Mouse (Mus musculus) myocyte (in vitro differentiated cells): ENCODE data around the gene Pced1a.

Experiments used
- CEBPB ChIP-seq: IDR thresholded peaks from 2 replicates; pipeline ENCODE4 v1.6.1; 2011; ENCODE audit warnings: mild to moderate bottlenecking, moderate library complexity; ENCODE audit not compliant: poor library complexity, insufficient read depth, severe bottlenecking
- E2F4 ChIP-seq: IDR thresholded peaks from one replicate; pipeline ENCODE4 v1.6.1; 2011; ENCODE audit warnings: mild to moderate bottlenecking, control low read depth, moderate library complexity; ENCODE audit not compliant: insufficient read depth
- MAX ChIP-seq: IDR thresholded peaks from one replicate; pipeline ENCODE4 v1.6.1; 2011; ENCODE audit warnings: low read depth, mild to moderate bottlenecking, control low read depth
- MYOD1 ChIP-seq, 3 experiments: IDR thresholded peaks; one replicate each; pipeline ENCODE4 v1.6.1; 2011; ENCODE audit warnings: control low read depth in 2 of 3, low read depth in 2 of 3, mild to moderate bottlenecking in 2 of 3, moderate library complexity in 1 of 3; ENCODE audit not compliant: insufficient read length in 2 of 3, control insufficient read depth in 1 of 3
- MYOG ChIP-seq, 3 experiments: IDR thresholded peaks; one replicate each; pipeline ENCODE4 v1.6.1; 2011; ENCODE audit warnings: control low read depth in 2 of 3, low read depth in 2 of 3, mild to moderate bottlenecking in 2 of 3; ENCODE audit not compliant: insufficient read length in 2 of 3, control insufficient read depth in 1 of 3, insufficient read depth in 1 of 3
- POLR2A ChIP-seq: IDR thresholded peaks from one replicate; pipeline ENCODE4 v1.6.1; 2011; ENCODE audit warnings: low read depth, mild to moderate bottlenecking, control low read depth, moderate library complexity; ENCODE audit not compliant: insufficient read length
- POLR2AphosphoS2 ChIP-seq: IDR thresholded peaks from one replicate; pipeline ENCODE4 v1.6.1; 2011; ENCODE audit warnings: low read depth, control low read depth; ENCODE audit not compliant: insufficient read length
- REST ChIP-seq: IDR thresholded peaks from one replicate; pipeline ENCODE4 v1.6.1; 2011; ENCODE audit warnings: mild to moderate bottlenecking, control low read depth, moderate library complexity; ENCODE audit not compliant: insufficient read depth, insufficient read length
- SRF ChIP-seq: IDR thresholded peaks from one replicate; pipeline ENCODE4 v1.6.1; 2011; ENCODE audit warnings: low read depth; ENCODE audit not compliant: control insufficient read depth, insufficient read length
- TCF12 ChIP-seq: IDR thresholded peaks from one replicate; pipeline ENCODE4 v1.6.1; 2011; ENCODE audit warnings: mild to moderate bottlenecking, control low read depth; ENCODE audit not compliant: poor library complexity, insufficient read depth, severe bottlenecking
- TCF3 ChIP-seq: IDR thresholded peaks from one replicate; pipeline ENCODE4 v1.6.1; 2011; ENCODE audit warnings: low read depth, control low read depth; ENCODE audit not compliant: insufficient read length
- USF1 ChIP-seq: IDR thresholded peaks from one replicate; pipeline ENCODE4 v1.6.1; 2011; ENCODE audit warnings: low read depth, mild to moderate bottlenecking, control low read depth, moderate library complexity

DNA sequence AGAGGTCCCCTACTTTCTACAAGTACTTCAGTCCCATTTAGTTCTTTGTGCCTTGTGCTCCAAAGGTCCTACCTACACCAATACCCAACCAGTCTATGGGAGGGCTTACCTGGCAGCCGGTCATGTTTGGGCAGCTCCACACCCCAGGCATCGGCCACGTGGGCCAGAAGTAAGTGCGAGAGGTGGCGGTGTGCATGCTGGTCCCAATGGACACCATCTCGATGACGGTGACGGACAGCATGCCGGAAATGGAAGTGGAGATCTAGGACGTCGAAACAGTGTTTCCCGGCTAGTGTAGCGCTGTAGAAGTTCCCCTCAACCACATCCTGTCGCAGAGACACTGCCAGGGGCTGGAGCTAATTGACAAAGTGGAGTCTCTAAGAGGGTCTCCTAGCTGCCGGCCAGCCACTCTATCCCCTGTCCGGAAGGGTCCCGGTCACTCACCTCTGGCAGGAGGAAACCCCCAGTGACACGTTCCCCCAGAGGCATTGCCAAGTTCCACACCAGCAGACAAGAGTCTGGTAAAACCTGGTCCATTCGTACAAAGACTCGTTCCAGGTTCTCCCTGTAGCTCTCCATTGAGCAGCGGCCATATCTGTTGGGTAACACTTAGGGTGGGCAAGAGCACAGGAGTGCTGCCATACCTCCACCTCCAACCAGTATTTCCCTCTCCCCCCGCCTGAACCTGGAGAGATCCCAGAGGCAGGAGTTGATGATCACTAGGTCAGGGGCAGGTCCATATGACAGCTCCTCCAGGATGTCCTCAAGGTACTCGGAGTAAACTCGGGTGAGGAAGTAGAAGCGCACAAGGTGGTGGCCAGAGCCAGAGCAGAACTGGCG is 2.5 kb downstream of the Pced1a start:
- TF ChIP-seq MAX = no peak
- TF ChIP-seq MYOG (IDR thresholded peaks at IDR 0.05; ENCODE audit: control insufficient read depth in 1 of 3, insufficient read depth in 1 of 3, insufficient read length in 2 of 3, low read depth in 2 of 3) = no peak
- no peak for TF ChIP-seq TCF12
- no peak for TF ChIP-seq SRF
- no peak for TF ChIP-seq MYOD1 (IDR thresholded peaks at IDR 0.05; ENCODE audit: control insufficient read depth in 1 of 3, insufficient read length in 2 of 3, low read depth in 2 of 3)
- no peak for TF ChIP-seq USF1
- no peak for TF ChIP-seq TCF3
- no peak for TF ChIP-seq E2F4
- no peak for TF ChIP-seq POLR2A
- no peak for TF ChIP-seq CEBPB
- no peak for TF ChIP-seq POLR2AphosphoS2
- TF ChIP-seq REST = no peak
